Mouse (Mus musculus): ENCODE measurements around the gene Gm11487.

Gm11487 gene

DNA sequence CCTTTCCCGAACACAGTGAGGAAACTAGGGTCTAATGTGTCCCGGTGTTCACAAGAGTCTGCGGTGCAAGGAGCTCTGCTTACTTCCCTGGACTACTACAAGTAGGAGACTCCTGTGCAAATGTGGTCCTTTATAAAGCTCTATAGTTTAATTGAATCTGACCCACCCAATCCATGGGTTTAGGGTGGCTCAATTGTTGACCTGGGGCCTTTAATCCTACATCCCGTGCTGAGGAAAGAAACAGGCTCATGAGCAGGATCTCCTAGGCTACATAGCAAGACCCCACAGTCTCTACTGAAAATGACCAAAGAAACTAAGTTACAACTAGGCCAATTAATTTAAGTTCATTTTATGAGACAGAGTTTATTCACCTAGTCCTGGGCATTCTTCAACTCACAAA is at the start of gene Gm11487:
TSS of gene Gm11487 (minus strand) at position 101 of the 400 bp plus-strand sequence.
- WGBS, result 91% methylated on average over 4 of the region's 4 CpGs

DNA sequence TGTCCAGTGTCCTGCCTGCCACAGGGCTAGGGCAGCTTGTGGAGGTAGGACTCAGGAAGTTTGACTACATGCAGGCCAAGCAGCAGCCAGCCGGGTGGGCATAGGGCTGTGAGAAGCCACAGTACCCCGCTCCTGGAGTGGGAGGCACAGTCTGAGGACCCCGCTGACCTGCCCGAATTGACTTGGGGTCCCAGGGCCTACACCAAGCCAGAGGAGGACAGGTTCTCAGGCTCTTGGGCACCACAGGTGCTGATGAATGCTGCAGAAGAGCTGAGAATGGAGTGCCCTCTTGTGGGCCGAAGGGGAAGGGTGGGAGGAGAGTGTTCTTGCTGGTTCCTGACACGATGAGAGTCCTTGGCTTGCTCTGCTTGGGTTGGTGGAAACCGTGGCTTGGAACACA is 39.8 kb upstream of the Gm11487 start:
- 69% methylated on average over 7 of the region's 7 CpGs for WGBS

DNA sequence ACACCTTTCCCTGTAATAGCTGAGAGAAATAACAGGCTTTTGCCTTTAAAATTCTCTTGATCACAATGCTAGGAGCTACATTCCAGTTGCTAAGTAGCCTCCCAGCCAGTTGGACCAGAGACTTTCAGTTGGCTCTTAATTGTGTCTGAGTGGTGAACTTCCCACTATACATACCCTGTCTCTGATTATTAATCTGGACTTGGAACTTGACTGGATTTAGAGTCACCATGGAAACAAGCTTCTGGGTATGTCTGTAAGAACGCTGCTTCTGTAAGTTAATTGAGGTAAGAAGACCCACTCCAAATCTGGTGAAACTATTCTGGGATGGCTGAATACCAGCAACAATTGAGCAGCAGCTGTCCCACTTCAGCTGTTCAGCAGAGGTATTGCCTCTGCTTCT is 37.7 kb upstream of the Gm11487 start:
- 30% methylated on average over 1 of the region's 1 CpGs for WGBS

DNA sequence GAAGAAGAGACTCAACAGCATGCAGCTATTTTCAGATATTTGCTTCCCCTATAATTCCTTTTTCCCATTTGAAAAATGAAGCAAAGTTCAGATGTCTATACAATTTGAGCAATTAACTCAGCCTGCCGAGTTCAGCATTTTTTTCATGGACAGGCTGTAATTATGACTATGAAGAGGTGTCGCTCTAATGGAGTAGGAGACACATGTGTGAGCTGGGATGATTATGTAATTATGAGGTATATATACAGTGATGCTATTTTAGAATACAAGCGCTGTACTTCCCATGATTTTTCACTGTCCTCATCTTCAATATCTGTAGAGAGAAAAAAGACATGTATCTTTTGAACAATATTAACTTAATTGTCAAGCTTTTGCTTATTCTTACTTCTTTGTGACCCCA is 21.0 kb upstream of the Gm11487 start:
- WGBS, result 61% methylated on average over 3 of the region's 3 CpGs

DNA sequence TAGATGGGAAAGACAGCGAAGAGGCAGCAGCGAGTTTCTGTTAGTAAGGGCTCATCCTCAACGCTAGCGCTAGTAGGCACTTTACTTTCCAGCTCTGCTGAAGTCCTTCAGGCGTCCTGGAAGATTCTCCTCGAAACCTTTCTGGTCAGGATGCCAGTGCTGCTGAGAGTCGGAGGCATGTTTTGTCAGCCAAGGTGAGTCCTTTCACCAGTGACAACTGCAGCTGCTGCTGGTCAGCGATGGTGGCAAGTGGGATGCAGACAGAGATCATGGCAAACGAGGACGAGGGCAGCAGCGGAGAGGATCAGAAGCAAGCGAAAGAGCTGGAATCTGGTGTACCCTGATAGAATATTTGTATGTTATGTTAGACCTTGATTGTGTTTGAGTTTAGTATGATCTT is 18.2 kb upstream of the Gm11487 start:
- 93% methylated on average over 12 of the region's 12 CpGs for WGBS

DNA sequence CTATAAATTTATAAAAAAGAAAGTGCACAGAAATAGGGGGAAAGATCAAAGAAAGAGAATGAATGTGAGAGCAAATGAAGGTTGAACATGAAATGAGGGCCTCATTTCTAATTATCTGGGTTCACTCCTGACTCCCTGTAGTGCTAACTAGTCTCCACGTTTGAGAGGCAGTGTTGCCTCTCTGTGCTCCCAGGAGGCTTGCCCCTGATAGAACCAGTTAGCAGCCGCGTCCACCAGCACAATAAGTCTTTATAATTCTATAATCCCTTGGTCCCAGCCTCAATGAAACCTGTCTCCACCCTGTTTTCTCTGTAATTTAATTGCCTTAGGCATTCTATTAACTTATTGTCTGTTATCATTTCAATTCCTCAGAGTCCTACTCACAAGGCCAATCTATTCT is 38.3 kb downstream of the Gm11487 start:
- WGBS, result 57% methylated on average over 3 of the region's 3 CpGs

Measured in cerebral cortex, adult 2 months (tissue).